Mouse (Mus musculus) limb, embryonic 13.5 days (tissue): ENCODE data around the gene Litaf. TPM values are rescaled to one million over a fixed set of nuclear protein-coding genes. Genes with fewer than 3 reads are reported as not detected.

Experiments used
- ATAC-seq: fragments of 200-750 bp; cut with Nextera tagmentation; 2 replicates; pipeline ENCODE4 v1.8.0; 2017; ENCODE audit warnings: low read depth, moderate number of reproducible peaks, moderate TSS enrichment; ENCODE audit not compliant: low FRiP score
- H3K27ac ChIP-seq: fragments of 300-500 bp; sonication (generic); 2 replicates; pipeline ENCODE4 v1.5.1; 2015; ENCODE audit warnings: inconsistent platforms, mild to moderate bottlenecking, moderate library complexity
- H3K27me3 ChIP-seq: fragments of 300-500 bp; sonication (generic); 2 replicates; pipeline ENCODE4 v1.6.1; 2015; ENCODE audit warnings: mild to moderate bottlenecking, inconsistent platforms
- H3K36me3 ChIP-seq: fragments of 300-500 bp; sonication (generic); 2 replicates; pipeline ENCODE4 v1.6.1; 2015; ENCODE audit warnings: inconsistent platforms, mild to moderate bottlenecking, moderate library complexity
- H3K4me1 ChIP-seq: fragments of 300-500 bp; sonication (generic); 2 replicates; pipeline ENCODE4 v1.6.1; 2015; ENCODE audit warnings: inconsistent platforms
- H3K4me2 ChIP-seq: fragments of 300-500 bp; sonication (generic); replicated peaks from 2 replicates; pipeline ENCODE4 v1.6.1; 2015; ENCODE audit warnings: inconsistent platforms, mild to moderate bottlenecking, moderate library complexity
- H3K4me3 ChIP-seq: fragments of 300-500 bp; sonication (generic); 2 replicates; pipeline ENCODE4 v1.5.1; 2015; ENCODE audit warnings: moderate library complexity, mild to moderate bottlenecking, inconsistent platforms
- H3K9ac ChIP-seq: fragments of 300-500 bp; sonication (generic); 2 replicates; pipeline ENCODE4 v1.6.1; 2015; ENCODE audit warnings: mild to moderate bottlenecking, inconsistent platforms
- H3K9me3 ChIP-seq: fragments of 300-500 bp; sonication (generic); 2 replicates; pipeline ENCODE4 v1.6.1; 2016; ENCODE audit warnings: inconsistent platforms
- WGBS: fragments of 180-500 bp; shearing (Covaris S2); methylation state at CpG from one replicate; pipeline ENCODE4 v1.1.7; 2015; 5-methylcytosine and 5-hydroxymethylcytosine counted together
- polyA plus RNA-seq: library from polyadenylated mRNA; unstranded; fragments of >200 nt; fragmentation: Nextera tagmentation; extraction: Ambion mirVana; gene quantifications from 2 replicates; pipeline ENCODE4 v1.2.1, GENCODE M21; 2015

Litaf gene
- polyA plus RNA-seq: 103 and 105 TPM in 2 replicates

GRCm38 (mm10) chr16:11066029-11066832, at the start of gene Litaf:
Litaf (minus strand) TSS chr16:11066157.
- peak; percentile 98 for ATAC-seq
- Histone ChIP-seq H3K9ac (peak within 1 kb of the TSS; percentile 97), H3K4me1 (peaks cover 64% of the 10 kb centered on the region), H3K9me3 (no peaks in the 10 kb centered on the region), H3K4me2 (peak within 1 kb of the TSS; percentile 84), H3K27me3 (no peaks in the 10 kb centered on the region), H3K4me3 (peak within 1 kb of the TSS; percentile 82), H3K27ac (peak within 1 kb of the TSS; percentile 92), H3K36me3 (peaks cover 6% of the 10 kb centered on the region)
- under 1% methylated on average over 78 of the region's 78 CpGs for WGBS

- Histone ChIP-seq H3K4me2 (no peak overlapping the region), H3K4me1 (no peaks in the 10 kb centered on the region), H3K27me3 (no peaks in the 10 kb centered on the region), H3K4me3 (no peak overlapping the region), H3K9ac (no peak overlapping the region), H3K27ac (no peak overlapping the region), H3K9me3 (no peaks in the 10 kb centered on the region), H3K36me3 (peaks cover 38% of the 10 kb centered on the region)
- no peak for ATAC-seq
- WGBS: 73% methylated on average over 4 of the region's 4 CpGs
Observed at GRCm38 (mm10) chr16:11109198-11109740, 43.3 kb upstream of the Litaf start.

- no peak for ATAC-seq
- H3K27ac ChIP-seq: no peak overlapping the region
- H3K9ac ChIP-seq: no peak overlapping the region
- no peaks in the 10 kb centered on the region for H3K9me3 ChIP-seq
- no peak overlapping the region for H3K4me2 ChIP-seq
- WGBS: 95% methylated on average over 1 of the region's 1 CpGs
- no peaks in the 10 kb centered on the region for H3K27me3 ChIP-seq
- no peak overlapping the region for H3K4me3 ChIP-seq
- no peaks in the 10 kb centered on the region for H3K4me1 ChIP-seq
- peaks cover 46% of the 10 kb centered on the region for H3K36me3 ChIP-seq
Observed at GRCm38 (mm10) chr16:11104905-11105304, 38.9 kb upstream of the Litaf start.

- no peaks in the 10 kb centered on the region for H3K27me3 ChIP-seq
- H3K9ac ChIP-seq: no peak overlapping the region
- peaks cover 13% of the 10 kb centered on the region for H3K4me1 ChIP-seq
- no peak overlapping the region for H3K27ac ChIP-seq
- WGBS: 75% methylated on average over 3 of the region's 3 CpGs
- ATAC-seq: no peak
- H3K4me2 ChIP-seq: no peak overlapping the region
- H3K4me3 ChIP-seq: no peak overlapping the region
- peaks cover 40% of the 10 kb centered on the region for H3K36me3 ChIP-seq
- H3K9me3 ChIP-seq: no peaks in the 10 kb centered on the region
Observed at GRCm38 (mm10) chr16:11097301-11097700, 31.3 kb upstream of the Litaf start.

GRCm38 (mm10) chr16:11093717-11094386, 27.9 kb upstream of the Litaf start:
- ATAC-seq: no peak
- no peak overlapping the region for H3K9ac ChIP-seq
- no peaks in the 10 kb centered on the region for H3K27me3 ChIP-seq
- WGBS: 93% methylated on average over 13 of the region's 13 CpGs
- H3K27ac ChIP-seq: no peak overlapping the region
- no peak overlapping the region for H3K4me2 ChIP-seq
- peaks cover 56% of the 10 kb centered on the region for H3K36me3 ChIP-seq
- H3K4me3 ChIP-seq: no peak overlapping the region
- no peaks in the 10 kb centered on the region for H3K9me3 ChIP-seq
- peaks cover 13% of the 10 kb centered on the region for H3K4me1 ChIP-seq

GRCm38 (mm10) chr16:11092523-11092922, 26.6 kb upstream of the Litaf start:
- Histone ChIP-seq H3K4me2 (no peak overlapping the region), H3K36me3 (peaks cover 69% of the 10 kb centered on the region), H3K27ac (no peak overlapping the region), H3K9me3 (no peaks in the 10 kb centered on the region), H3K9ac (no peak overlapping the region), H3K27me3 (no peaks in the 10 kb centered on the region), H3K4me1 (peaks cover 8% of the 10 kb centered on the region; the same call in 1 of the 2 replicates), H3K4me3 (no peak overlapping the region)
- ATAC-seq: no peak
- WGBS: 76% methylated on average over 3 of the region's 3 CpGs

- no peaks in the 10 kb centered on the region for H3K9me3 ChIP-seq
- 82% methylated on average over 4 of the region's 4 CpGs for WGBS
- peaks cover 74% of the 10 kb centered on the region for H3K36me3 ChIP-seq
- no peak overlapping the region for H3K27ac ChIP-seq
- no peak overlapping the region for H3K4me2 ChIP-seq
- H3K27me3 ChIP-seq: no peaks in the 10 kb centered on the region
- no peak overlapping the region for H3K9ac ChIP-seq
- no peak for ATAC-seq
- H3K4me1 ChIP-seq: peaks cover 6% of the 10 kb centered on the region; the same call in 1 of the 2 replicates
- H3K4me3 ChIP-seq: no peak overlapping the region
Observed at GRCm38 (mm10) chr16:11092061-11092460, 26.1 kb upstream of the Litaf start.

GRCm38 (mm10) chr16:11090836-11091570, 25.0 kb upstream of the Litaf start:
- Histone ChIP-seq H3K27ac (no peak overlapping the region), H3K4me2 (no peak overlapping the region), H3K27me3 (no peaks in the 10 kb centered on the region), H3K9me3 (no peaks in the 10 kb centered on the region), H3K4me3 (no peak overlapping the region), H3K36me3 (peaks cover 80% of the 10 kb centered on the region), H3K9ac (no peak overlapping the region), H3K4me1 (no peaks in the 10 kb centered on the region)
- WGBS: 74% methylated on average over 10 of the region's 10 CpGs
- no peak for ATAC-seq

- no peak overlapping the region for H3K9ac ChIP-seq
- H3K4me2 ChIP-seq: no peak overlapping the region
- no peaks in the 10 kb centered on the region for H3K27me3 ChIP-seq
- no peak for ATAC-seq
- H3K36me3 ChIP-seq: peaks cover 93% of the 10 kb centered on the region
- H3K27ac ChIP-seq: no peak overlapping the region
- no peak overlapping the region for H3K4me3 ChIP-seq
- H3K9me3 ChIP-seq: no peaks in the 10 kb centered on the region
- no peaks in the 10 kb centered on the region for H3K4me1 ChIP-seq
- 70% methylated on average over 5 of the region's 5 CpGs for WGBS
Observed at GRCm38 (mm10) chr16:11086856-11087588, 21.1 kb upstream of the Litaf start.

GRCm38 (mm10) chr16:11086299-11086698, 20.3 kb upstream of the Litaf start:
- ATAC-seq: no peak
- WGBS: 90% methylated on average over 3 of the region's 3 CpGs
- Histone ChIP-seq H3K27me3 (no peaks in the 10 kb centered on the region), H3K9ac (no peak overlapping the region), H3K36me3 (peaks cover 92% of the 10 kb centered on the region), H3K27ac (no peak overlapping the region), H3K4me3 (no peak overlapping the region), H3K4me2 (no peak overlapping the region), H3K9me3 (no peaks in the 10 kb centered on the region), H3K4me1 (no peaks in the 10 kb centered on the region)

GRCm38 (mm10) chr16:11084181-11084580, 18.2 kb upstream of the Litaf start:
- WGBS: 90% methylated on average over 8 of the region's 8 CpGs
- ATAC-seq: no peak
- Histone ChIP-seq H3K4me2 (no peak overlapping the region), H3K4me1 (no peaks in the 10 kb centered on the region), H3K27me3 (no peaks in the 10 kb centered on the region), H3K9me3 (no peaks in the 10 kb centered on the region), H3K27ac (no peak overlapping the region), H3K9ac (no peak overlapping the region), H3K4me3 (no peak overlapping the region), H3K36me3 (peaks cover 93% of the 10 kb centered on the region)
